Mouse (Mus musculus): Measurements from ENCODE around the gene Atf5.

Gene Atf5

GRCm38 (mm10) chr7:44820525-44820924, 4.1 kb upstream of the Atf5 start:
- in situ Hi-C loops (cut with MboI, MseI) = no loop called here

- in situ Hi-C loops (cut with MboI, MseI) = no loop called here
These were observed 3.4 kb upstream of the Atf5 start for GRCm38 (mm10) chr7:44819863-44820262.

- in situ Hi-C loops (cut with MboI, MseI) = no loop called here
These were observed 2.9 kb upstream of the Atf5 start for GRCm38 (mm10) chr7:44819391-44819790.

- in situ Hi-C loops (cut with MboI, MseI) = no loop called here
These were observed 2.3 kb upstream of the Atf5 start for GRCm38 (mm10) chr7:44818751-44819235.

GRCm38 (mm10) chr7:44818164-44818563, 1.7 kb upstream of the Atf5 start:
- in situ Hi-C loops (cut with MboI, MseI) = no loop called here

- in situ Hi-C loops (cut with MboI, MseI) = no loop called here
These were observed 983 bp upstream of the Atf5 start for GRCm38 (mm10) chr7:44817441-44817840.

GRCm38 (mm10) chr7:44815721-44816469, 563 bp downstream of the Atf5 start, which contains the start of the genes Nup62 and Il4i1:
TSS of gene Nup62 (plus strand) at chr7:44816088.
TSS of gene Il4i1 (plus strand) at chr7:44816387.
- in situ Hi-C loops (cut with MboI, MseI) = no loop called here

- in situ Hi-C loops (cut with MboI, MseI) = no loop called here
These were observed 1.4 kb downstream of the Atf5 start for GRCm38 (mm10) chr7:44814952-44815553.

- in situ Hi-C loops (cut with MboI, MseI) = no loop called here
These were observed 2.0 kb downstream of the Atf5 start for GRCm38 (mm10) chr7:44814423-44814822.

GRCm38 (mm10) chr7:44813985-44814384, 2.5 kb downstream of the Atf5 start:
- in situ Hi-C loops (cut with MboI, MseI) = no loop called here

GRCm38 (mm10) chr7:44812651-44813325, 3.7 kb downstream of the Atf5 start:
- in situ Hi-C loops (cut with MboI, MseI) = no loop called here

GRCm38 (mm10) chr7:44810819-44811557, 5.5 kb downstream of the Atf5 start:
- in situ Hi-C loops (cut with MboI, MseI) = no loop called here

- in situ Hi-C loops (cut with MboI, MseI) = no loop called here
These were observed 6.1 kb downstream of the Atf5 start for GRCm38 (mm10) chr7:44810365-44810764.

GRCm38 (mm10) chr7:44809466-44809865, 7.0 kb downstream of the Atf5 start:
- in situ Hi-C loops (cut with MboI, MseI) = loop anchor here (5.0 kb wide), 1 partner anchor 42 kb away; no protein-coding TSS in a partner anchor

GRCm38 (mm10) chr7:44808927-44809326, 7.5 kb downstream of the Atf5 start:
- in situ Hi-C loops (cut with MboI, MseI) = loop anchor here (5.0 kb wide), 1 partner anchor 42 kb away; no protein-coding TSS in a partner anchor

GRCm38 (mm10) chr7:44792781-44793180, 23.7 kb downstream of the Atf5 start:
- in situ Hi-C loops (cut with MboI, MseI) = loop anchor here (5.0 to 25.0 kb wide), 3 partner anchors 688 to 1820 kb away; partner anchors contain the start of gene Klk1b21

- in situ Hi-C loops (cut with MboI, MseI) = loop anchor here (5.0 to 25.0 kb wide), 3 partner anchors 685 to 1822 kb away; partner anchors contain the start of gene Klk1b21
These were observed 26.4 kb downstream of the Atf5 start for GRCm38 (mm10) chr7:44790066-44790465.

GRCm38 (mm10) chr7:44789531-44789930, 26.9 kb downstream of the Atf5 start:
- in situ Hi-C loops (cut with MboI, MseI) = loop anchor here (25.0 kb wide), 1 partner anchor 1823 kb away; no protein-coding TSS in a partner anchor

GRCm38 (mm10) chr7:44780101-44780500, 36.4 kb downstream of the Atf5 start:
- in situ Hi-C loops (cut with MboI, MseI) = loop anchor here (25.0 kb wide), 1 partner anchor 1832 kb away; no protein-coding TSS in a partner anchor

- in situ Hi-C loops (cut with MboI, MseI) = loop anchor here (25.0 kb wide), 1 partner anchor 1835 kb away; no protein-coding TSS in a partner anchor
These were observed 39.5 kb downstream of the Atf5 start for GRCm38 (mm10) chr7:44776849-44777498.

Measured in T-helper 1 cell (primary cell).